Mouse (Mus musculus) liver, embryonic 14.5 days (tissue): Measurements from ENCODE around the gene 4930415L06Rik. TPM values are rescaled to one million over a fixed set of nuclear protein-coding genes. Genes with fewer than 3 reads are reported as not detected.

Experiments
- ATAC-seq: fragments of 200-750 bp; cut with Nextera tagmentation; 2 replicates; pipeline ENCODE4 v1.8.0; 2017; ENCODE audit warnings: moderate number of reproducible peaks, mild to moderate bottlenecking, moderate library complexity; ENCODE audit not compliant: insufficient read depth
- DNase-seq, 3 experiments: peaks; one replicate each; pipeline ENCODE4 v3.0.0-alpha.2; 2012 to 2013; ENCODE audit warnings: low read depth in 3 of 3, low spot score in 3 of 3
- H3K27ac ChIP-seq: fragments of 300-500 bp; sonication (generic); 2 replicates; pipeline ENCODE4 v1.5.1; 2014; ENCODE audit warnings: moderate library complexity, mild to moderate bottlenecking, control low read depth, inconsistent platforms
- H3K27me3 ChIP-seq: fragments of 300-500 bp; sonication (generic); 2 replicates; pipeline ENCODE4 v1.6.1; 2014; ENCODE audit warnings: mild to moderate bottlenecking, low read length, moderate library complexity; ENCODE audit not compliant: control insufficient read depth, insufficient read depth
- H3K36me3 ChIP-seq: fragments of 300-500 bp; sonication (generic); replicated peaks from 2 replicates; pipeline ENCODE4 v1.6.1; 2014; ENCODE audit warnings: low read depth; ENCODE audit not compliant: control insufficient read depth, insufficient read depth
- H3K4me1 ChIP-seq, 2 experiments: fragments of 200-500 bp in 1 of 2; fragments of 300-500 bp in 1 of 2; sonication (generic) in 1 of 2; replicated peaks; 2 replicates each; pipeline ENCODE4 v1.6.1; 2012 to 2014; ENCODE audit warnings: antibody characterized with exemption in 1 of 2, inconsistent platforms in 1 of 2, low read length in 1 of 2; ENCODE audit not compliant: control insufficient read depth in 2 of 2, insufficient read depth in 2 of 2
- H3K4me2 ChIP-seq: fragments of 300-500 bp; sonication (generic); 2 replicates; pipeline ENCODE4 v1.6.1; 2014; ENCODE audit warnings: low read depth, mild to moderate bottlenecking, control low read depth, moderate library complexity
- H3K4me3 ChIP-seq, 2 experiments: fragments of 200-500 bp in 1 of 2; fragments of 300-500 bp in 1 of 2; sonication (generic) in 1 of 2; 2 replicates each; pipeline ENCODE4 v1.5.1; 2012 to 2014; ENCODE audit warnings: low read depth in 2 of 2, low read length in 2 of 2, mild to moderate bottlenecking in 2 of 2, control low read depth in 1 of 2, inconsistent platforms in 1 of 2, moderate library complexity in 1 of 2; ENCODE audit not compliant: insufficient read depth in 1 of 2
- H3K9ac ChIP-seq: fragments of 300-500 bp; sonication (generic); replicated peaks from 2 replicates; pipeline ENCODE4 v1.6.1; 2014; ENCODE audit warnings: mild to moderate bottlenecking, control low read depth, moderate library complexity
- H3K9me3 ChIP-seq: fragments of 300-500 bp; sonication (generic); 2 replicates; pipeline ENCODE4 v1.6.1; 2016; ENCODE audit warnings: low read length, mixed read lengths; ENCODE audit not compliant: control insufficient read depth
- CTCF ChIP-seq: IDR thresholded peaks from 2 replicates; pipeline ENCODE4 v1.5.1; 2016; ENCODE audit warnings: antibody characterized with exemption, low read depth, control low read depth
- EP300 ChIP-seq: IDR thresholded peaks from 2 replicates; pipeline ENCODE4 v1.6.1; 2016; ENCODE audit warnings: antibody characterized with exemption, low read depth
- WGBS: fragments of 180-500 bp; shearing (Covaris S2); extraction: QIAGEN DNeasy Blood & Tissue Kit; methylation state at CpG from one replicate; pipeline ENCODE4 v1.1.7; 2014; ENCODE audit not compliant: insufficient replicate concordance; 5-methylcytosine and 5-hydroxymethylcytosine counted together
- polyA plus RNA-seq, 2 experiments: library from polyadenylated mRNA; depleted of rRNA in 1 of 2; stranded (reverse) in 1 of 2; unstranded in 1 of 2; fragments of >200 nt; fragmentation: Nextera tagmentation in 1 of 2; extraction: Ambion mirVana in 1 of 2; gene quantifications; 2 replicates each; pipeline versions ENCODE4 v1.2.1 to v1.2.3; 2012 to 2014

4930415L06Rik gene
- polyA plus RNA-seq (2012; rRNA removed) (not detected in 2 replicates), polyA plus RNA-seq (2014; fragmentation: Nextera tagmentation; extraction: Ambion mirVana) (not detected in 2 replicates)

DNA sequence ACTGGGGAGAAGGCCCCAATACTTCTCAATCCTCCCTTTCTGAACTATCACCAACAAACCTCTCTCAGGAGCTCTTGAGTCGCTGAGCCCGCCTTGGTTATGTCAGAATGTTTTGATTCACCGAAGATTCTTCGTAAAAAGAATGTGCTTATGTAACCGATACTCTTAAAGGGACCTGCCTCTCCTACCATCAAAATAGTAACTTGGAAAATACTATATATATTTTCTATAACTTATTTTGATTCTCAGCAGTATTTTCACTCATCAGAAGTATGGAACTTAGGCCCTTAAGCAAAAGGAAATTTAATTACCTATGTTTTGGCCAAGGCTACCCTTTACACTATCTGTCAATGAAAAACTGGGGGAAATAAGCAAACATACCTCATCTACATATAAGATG, at the start of gene 4930415L06Rik:
Gene 4930415L06Rik (minus strand): TSS at position 101 of the 400 bp plus-strand sequence.
- Histone ChIP-seq H3K36me3 (no peaks in the 10 kb centered on the region), H3K9ac (no peak within 1 kb of the TSS), H3K4me1 (no peaks in the 10 kb centered on the region), H3K4me2 (no peak within 1 kb of the TSS), H3K27ac (no peak within 1 kb of the TSS), H3K9me3 (no peaks in the 10 kb centered on the region), H3K4me3 (no peak within 1 kb of the TSS), H3K27me3 (no peaks in the 10 kb centered on the region)
- TF ChIP-seq CTCF, result no peak
- TF ChIP-seq EP300, result no peak
- DNase-seq (no peak), ATAC-seq (no peak)
- 75% methylated on average over 5 of the region's 5 CpGs for WGBS

DNA sequence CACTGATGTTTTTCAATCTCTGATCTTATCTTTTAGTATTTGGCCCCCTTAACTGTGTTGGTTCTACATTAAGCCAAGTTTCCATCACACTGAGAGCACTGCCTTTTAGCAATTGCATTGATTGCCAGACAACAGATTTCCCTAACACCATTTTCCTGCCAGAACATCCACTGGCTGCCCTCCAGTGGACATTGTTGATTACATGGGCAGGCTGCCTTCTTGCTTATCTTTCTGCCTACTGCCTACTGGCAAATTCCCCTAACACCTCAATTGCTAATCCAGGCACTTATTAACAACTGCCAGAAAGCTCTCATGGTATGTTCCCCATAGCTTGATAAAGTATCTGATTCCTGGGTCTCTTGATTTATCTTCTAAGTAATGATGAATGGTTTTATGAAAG, 46.0 kb upstream of the 4930415L06Rik start:
- H3K27ac ChIP-seq, result no peak overlapping the region
- TF ChIP-seq EP300 (no peak), CTCF (no peak)
- no peaks in the 10 kb centered on the region for H3K27me3 ChIP-seq
- no peaks in the 10 kb centered on the region for H3K9me3 ChIP-seq
- no peak for DNase-seq
- H3K4me3 ChIP-seq, result no peak overlapping the region
- no peak for ATAC-seq
- H3K36me3 ChIP-seq, result no peaks in the 10 kb centered on the region
- no peak overlapping the region for H3K9ac ChIP-seq
- no peak overlapping the region for H3K4me2 ChIP-seq
- no peaks in the 10 kb centered on the region for H3K4me1 ChIP-seq

DNA sequence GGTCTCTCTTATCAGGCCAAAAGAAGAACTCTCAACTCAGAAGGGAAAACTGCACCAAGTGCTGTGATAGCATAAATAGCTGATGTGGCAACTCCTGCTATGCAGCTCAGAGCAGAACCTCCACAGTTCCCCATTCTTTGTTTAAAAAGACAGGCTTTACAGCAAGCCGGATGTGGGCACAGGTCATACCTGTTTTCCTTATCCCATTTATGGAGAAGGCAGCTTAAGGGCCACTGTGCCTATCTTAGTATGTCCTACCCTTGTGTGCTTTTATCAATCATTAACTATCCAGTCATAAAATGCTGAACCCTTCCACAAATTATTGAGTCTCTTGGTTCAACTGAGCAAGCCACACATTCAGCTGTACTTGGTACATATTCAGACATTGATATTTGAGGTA, 27.8 kb downstream of the 4930415L06Rik start:
- no peak for ATAC-seq
- no peak overlapping the region for H3K4me2 ChIP-seq
- H3K9ac ChIP-seq, result no peak overlapping the region
- H3K27me3 ChIP-seq, result no peaks in the 10 kb centered on the region
- H3K9me3 ChIP-seq, result no peaks in the 10 kb centered on the region
- no peak overlapping the region for H3K27ac ChIP-seq
- no peaks in the 10 kb centered on the region for H3K4me1 ChIP-seq
- H3K4me3 ChIP-seq, result no peak overlapping the region
- DNase-seq, result no peak
- H3K36me3 ChIP-seq, result no peaks in the 10 kb centered on the region
- WGBS, result 75% methylated on average over 1 of the region's 1 CpGs
- TF ChIP-seq EP300 (no peak), CTCF (no peak)

Other genes with a start within 250 kb of the 4930415L06Rik start
- not detected in 2 replicates for gene 4932429P05Rik, start 180.6 kb downstream of the 4930415L06Rik start, polyA plus RNA-seq (2012; rRNA removed)
- not detected in 2 replicates for gene 4932429P05Rik, start 180.6 kb downstream of the 4930415L06Rik start, polyA plus RNA-seq (2014; fragmentation: Nextera tagmentation; extraction: Ambion mirVana)